Mouse (Mus musculus) c-Kit-positive CD71-positive TER-119-positive erythroid progenitor cells, embryonic 14.5 days (primary cell): Measurements from ENCODE around the gene Skp2.
"Not testable (repeated sequence)": the region's sequence is repeated elsewhere in the genome, so short reads cannot be mapped to it uniquely, and the experiment has no call there.

Source experiments
- DNase-seq: peaks from one replicate; pipeline ENCODE4 v3.0.0-alpha.2; 2013; ENCODE audit warnings: low spot score

The Skp2 gene

DNA sequence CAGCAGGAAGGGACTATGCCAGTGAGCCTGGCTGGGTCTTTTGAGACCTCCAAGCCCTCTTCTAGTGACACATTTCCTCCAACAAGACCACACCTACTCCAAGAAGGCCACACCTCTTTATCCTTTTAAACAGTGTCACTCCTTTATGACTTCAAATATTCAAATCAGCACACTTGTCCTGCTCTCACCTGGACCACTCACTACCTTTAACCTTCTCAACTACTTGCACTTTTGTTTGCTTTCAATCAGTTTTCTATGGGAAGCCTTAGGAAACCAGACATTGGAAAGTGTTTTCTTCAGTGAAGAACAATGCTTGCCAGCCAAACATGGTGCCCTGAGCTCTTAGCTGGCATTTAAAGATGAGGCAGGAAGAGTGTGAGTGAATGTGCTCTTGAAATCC lies at the start of gene Skp2:
Skp2 (minus strand) TSS at position 101 of the 400 bp plus-strand sequence.
- DNase-seq: no peak

- DNase-seq: no peak
These were observed 43.2 kb upstream of the Skp2 start for GRCm38 (mm10) chr15:9198421-9198820.

DNA sequence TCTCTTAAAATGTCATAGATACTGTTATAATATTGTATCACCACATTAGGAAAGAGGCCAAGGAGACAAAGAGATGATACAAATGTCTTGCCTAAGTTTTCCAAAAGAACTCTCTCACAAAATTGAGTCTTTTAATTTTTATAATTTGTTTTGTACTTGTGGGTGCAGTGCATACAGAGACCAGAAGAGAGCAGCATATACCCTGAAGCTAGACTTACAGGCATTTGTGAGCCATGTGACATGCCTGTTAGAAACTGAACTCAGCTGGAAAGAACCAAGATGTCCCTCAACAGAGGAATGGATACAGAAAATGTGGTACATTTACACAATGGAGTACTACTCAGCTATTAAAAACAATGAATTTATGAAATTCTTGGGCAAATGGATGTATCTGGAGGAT lies 37.5 kb upstream of the Skp2 start:
- DNase-seq: not testable (repeated sequence)

- DNase-seq: no peak
These were observed 34.6 kb upstream of the Skp2 start for GRCm38 (mm10) chr15:9189796-9190195.

GRCm38 (mm10) chr15:9183995-9184394 lies 28.8 kb upstream of the Skp2 start:
- DNase-seq: no peak

DNA sequence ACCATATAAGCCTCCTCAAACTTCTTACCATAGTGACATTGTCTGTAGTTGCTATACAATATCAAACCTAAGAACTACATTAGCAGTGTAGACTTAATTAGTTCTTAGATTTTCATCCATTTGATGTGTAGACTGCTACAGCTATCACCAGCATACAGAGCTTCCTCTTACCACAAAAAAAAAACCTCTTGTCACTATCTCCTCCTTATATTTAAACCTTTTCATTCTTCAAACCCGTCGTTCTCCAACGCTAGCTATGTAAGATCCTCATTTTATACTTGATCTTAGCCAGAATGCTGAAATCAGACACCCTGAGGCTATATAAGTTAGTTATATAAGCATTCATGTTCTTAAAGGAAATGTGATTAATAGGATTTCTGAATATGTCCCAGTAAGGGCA lies 21.8 kb upstream of the Skp2 start:
- no peak for DNase-seq

DNA sequence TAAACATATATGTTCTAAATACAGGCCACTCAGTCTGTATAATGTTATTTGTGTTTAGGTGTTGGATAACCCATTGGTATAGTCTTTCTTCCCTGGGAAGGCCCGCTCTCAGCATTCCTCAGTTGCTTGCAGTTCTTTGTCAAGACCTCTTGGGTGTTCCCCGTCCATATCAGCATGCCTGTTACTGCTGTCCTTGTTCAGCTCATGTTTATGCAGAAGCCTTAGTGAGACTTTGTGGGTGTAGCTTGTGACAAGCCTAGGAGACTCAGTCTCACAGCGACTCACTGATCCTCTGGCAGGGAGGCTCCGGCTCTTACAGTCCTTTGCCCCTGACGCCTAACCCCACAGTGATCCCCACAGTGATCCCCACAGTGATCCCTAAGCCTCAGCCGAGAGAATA lies 8.9 kb upstream of the Skp2 start:
- DNase-seq: no peak

GRCm38 (mm10) chr15:9162557-9163070 lies 7.4 kb upstream of the Skp2 start:
- no peak for DNase-seq

- peak; percentile 45 for DNase-seq
These were observed 14.5 kb downstream of the Skp2 start for GRCm38 (mm10) chr15:9140684-9141171.

DNA sequence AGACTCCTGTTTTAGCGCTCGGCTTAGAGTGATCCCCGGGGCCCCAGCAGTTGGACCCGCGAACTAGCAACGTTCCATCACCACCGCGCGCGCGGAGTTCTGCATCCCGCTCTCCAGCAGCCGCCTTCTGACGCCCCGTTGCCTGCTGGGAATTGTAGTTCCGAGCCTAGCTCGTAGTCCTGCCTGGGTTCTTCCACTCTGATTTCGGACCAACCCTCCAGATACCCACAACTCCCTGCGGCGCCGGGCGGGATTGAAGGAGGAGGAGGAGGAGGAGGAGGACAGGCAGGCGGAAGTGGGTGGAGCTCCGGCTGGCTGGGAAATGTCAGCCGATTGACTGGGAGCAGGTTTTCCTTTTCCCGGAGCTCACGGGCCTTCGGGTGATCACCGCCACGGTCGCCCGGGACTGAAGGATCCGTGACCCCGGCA lies 15.0 kb downstream of the Skp2 start, which contains the start of gene Lmbrd2:
Lmbrd2 (plus strand) TSS at position 299 of the 429 bp plus-strand sequence.
- peak; percentile 97 for DNase-seq

DNA sequence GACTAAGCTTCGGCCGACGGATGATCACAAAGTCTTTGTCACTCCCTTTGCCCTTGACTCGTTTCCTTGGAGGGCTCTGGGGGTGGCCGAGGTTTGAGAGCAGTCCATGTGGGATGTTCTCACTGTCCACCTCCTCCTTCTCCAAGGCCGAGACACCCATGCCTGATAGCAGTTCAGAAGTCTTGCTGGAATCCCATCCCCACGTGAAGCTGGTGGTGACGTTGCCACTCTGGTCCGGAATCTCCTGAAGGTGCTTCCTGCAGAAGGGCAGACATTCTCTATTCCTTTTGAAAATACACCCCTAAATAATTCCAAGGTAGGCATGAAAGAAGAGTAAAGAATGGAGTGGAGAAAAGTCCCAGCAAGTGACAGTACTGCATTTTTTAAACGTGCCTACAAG lies 15.8 kb downstream of the Skp2 start:
- DNase-seq: peak; percentile 13

DNA sequence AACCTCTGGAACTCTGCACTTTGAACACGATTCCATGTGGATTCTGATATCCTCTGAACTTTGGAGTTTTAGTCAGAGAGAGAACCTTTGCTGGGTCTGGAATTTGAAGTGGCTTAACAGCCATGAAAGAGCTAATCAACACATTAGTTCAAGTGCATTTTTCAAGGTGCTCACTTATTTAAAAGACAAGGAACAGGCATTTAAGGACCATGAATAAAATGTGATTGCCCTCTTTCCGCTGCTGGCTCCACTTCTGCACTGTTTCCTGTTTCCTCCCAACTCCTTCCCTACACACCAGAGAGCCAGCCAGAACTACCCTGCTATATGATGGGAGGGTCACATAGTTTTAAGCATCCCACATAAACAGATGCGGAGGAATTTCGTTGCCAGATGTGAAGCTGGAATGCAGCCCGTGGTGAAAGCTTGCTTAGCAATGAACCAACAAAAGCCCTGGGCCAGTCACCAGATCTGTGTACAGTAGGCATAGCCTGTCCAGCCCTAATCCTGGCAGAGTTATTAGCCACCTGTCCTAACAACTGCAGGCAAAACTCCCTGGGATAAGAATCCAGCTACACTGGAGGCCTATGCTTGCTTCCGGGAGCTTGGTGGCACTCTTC lies 20.2 kb downstream of the Skp2 start:
- no peak for DNase-seq

- no peak for DNase-seq
These were observed 22.4 kb downstream of the Skp2 start for GRCm38 (mm10) chr15:9132693-9133443.

GRCm38 (mm10) chr15:9131499-9131888 lies 23.7 kb downstream of the Skp2 start:
- no peak for DNase-seq

GRCm38 (mm10) chr15:9130772-9131498 lies 24.3 kb downstream of the Skp2 start:
- no peak for DNase-seq

- DNase-seq: no peak
These were observed 28.0 kb downstream of the Skp2 start for GRCm38 (mm10) chr15:9127051-9127791.

- DNase-seq: no peak
These were observed 30.4 kb downstream of the Skp2 start for GRCm38 (mm10) chr15:9124856-9125255.

DNA sequence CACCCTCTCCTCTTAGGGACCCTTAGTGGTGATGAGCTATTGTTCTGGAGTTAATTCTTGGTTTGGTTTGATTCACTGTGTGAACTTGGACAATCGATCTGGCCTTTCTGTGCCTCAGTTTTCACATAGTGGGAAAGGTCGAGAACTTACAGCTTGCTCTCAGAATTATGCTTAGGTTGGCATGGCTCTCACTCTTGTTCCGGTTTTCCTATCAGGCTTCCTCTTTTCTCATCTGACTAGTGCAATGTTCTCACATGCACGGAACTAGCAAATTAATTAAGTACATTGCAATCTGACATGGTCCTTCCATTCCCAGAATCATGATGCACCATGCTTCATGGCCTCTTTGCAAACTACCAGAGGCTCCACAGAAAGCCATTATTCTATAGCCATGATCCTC lies 32.2 kb downstream of the Skp2 start:
- DNase-seq: no peak

- peak; percentile 55 for DNase-seq
These were observed 35.1 kb downstream of the Skp2 start for GRCm38 (mm10) chr15:9120081-9120480.

GRCm38 (mm10) chr15:9118852-9119251 lies 36.4 kb downstream of the Skp2 start:
- DNase-seq: no peak

DNA sequence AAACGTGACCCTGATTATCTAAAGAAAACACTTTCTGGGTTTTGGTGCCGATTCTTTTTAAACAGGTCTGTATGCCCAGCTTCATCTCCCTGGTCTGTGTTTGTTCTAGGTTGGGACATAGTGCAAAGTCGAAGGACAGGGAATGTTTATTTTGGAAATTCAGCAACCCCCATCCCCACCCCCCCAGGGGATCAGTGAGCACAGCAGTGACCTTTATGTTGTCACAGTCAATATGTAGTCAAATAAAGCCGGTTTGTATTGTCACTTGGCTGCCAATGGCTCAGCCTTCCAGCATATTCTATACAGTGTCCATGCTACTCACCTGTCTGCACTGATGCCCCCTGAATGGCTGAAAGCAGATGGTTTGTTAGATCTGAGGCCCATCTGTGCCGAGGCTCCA lies 40.6 kb downstream of the Skp2 start:
- no peak for DNase-seq

GRCm38 (mm10) chr15:9114131-9114530 lies 41.1 kb downstream of the Skp2 start:
- no peak for DNase-seq
